Mouse (Mus musculus) kidney, adult 18-20 months (tissue): ENCODE measurements around the gene Gpr45.
"Not testable (repeated sequence)": the region's sequence is repeated elsewhere in the genome, so short reads cannot be mapped to it uniquely, and the experiment has no call there.

Source experiments
- DNase-seq: peaks from one replicate; pipeline ENCODE4 v3.0.0; 2021

The Gpr45 gene

GRCm38 (mm10) chr1:42952734-42953481 is at the start of gene Gpr45:
Gene Gpr45 (plus strand): TSS chr1:42952872.
- no peak for DNase-seq

DNA sequence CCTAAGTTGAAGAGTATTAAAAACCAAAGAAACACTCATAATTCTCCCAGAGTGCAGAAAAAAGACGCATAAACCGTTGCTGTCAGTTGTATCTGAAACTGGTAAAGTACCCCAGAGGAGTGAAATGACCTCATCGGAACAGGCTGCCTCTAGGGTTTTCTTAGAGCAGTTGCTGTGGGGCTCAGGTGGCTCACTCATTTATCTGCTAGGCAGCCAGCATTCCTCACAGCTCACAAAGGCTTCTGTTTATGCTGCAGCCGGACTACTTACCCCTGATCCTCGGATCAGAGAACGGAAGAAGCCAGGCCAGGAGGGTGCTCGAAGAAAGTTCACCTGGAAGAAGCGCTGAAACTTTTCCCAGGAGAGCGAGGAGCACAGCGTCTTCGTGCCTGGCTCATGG is 47.5 kb upstream of the Gpr45 start:
- no peak for DNase-seq

DNA sequence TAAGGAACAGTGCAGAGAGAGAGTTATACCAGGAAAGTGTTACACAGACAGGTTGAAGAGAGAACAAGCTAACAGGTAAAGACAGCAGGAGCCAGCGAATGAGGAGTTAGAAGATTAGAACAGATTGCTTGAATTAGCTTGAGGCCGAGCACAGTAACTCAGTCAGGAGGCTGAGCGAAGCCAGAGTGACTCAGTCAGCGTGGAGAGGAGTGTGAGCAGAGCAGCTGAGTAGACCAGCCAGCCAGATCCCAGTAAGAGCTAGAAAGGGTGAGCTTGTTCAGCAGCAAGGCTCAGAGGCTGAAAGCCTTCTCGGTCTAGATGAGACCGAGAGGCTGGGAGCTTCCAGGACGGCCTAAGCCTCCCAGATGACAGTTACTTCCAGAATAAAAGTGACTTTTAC is 46.0 kb upstream of the Gpr45 start:
- no peak for DNase-seq

- no peak for DNase-seq
These were observed 45.5 kb upstream of the Gpr45 start for GRCm38 (mm10) chr1:42907153-42907552.

- no peak for DNase-seq
These were observed 37.6 kb upstream of the Gpr45 start for GRCm38 (mm10) chr1:42915062-42915461.

DNA sequence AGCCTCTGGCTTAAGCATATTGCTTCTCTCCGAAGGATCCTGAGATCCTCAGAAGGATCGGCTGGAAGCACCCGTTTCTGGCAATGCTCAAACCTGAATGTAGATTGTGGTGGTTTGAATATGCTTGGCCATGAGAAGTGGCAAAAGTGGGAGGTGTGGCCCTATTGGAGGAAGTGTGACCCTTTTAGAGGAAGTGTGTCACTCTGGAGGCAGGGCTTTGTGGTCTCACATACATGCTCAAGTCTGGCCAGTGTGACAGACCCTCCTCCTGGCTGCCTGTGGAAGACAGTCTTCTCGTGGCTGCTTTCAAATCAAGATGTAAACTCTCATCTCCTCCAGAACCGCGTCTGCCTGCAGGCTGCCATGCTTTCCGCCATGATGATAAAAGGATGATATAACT is 36.0 kb upstream of the Gpr45 start:
- DNase-seq: no peak

- DNase-seq: no peak
These were observed 34.8 kb upstream of the Gpr45 start for GRCm38 (mm10) chr1:42917908-42918307.

GRCm38 (mm10) chr1:42923924-42924323 is 28.7 kb upstream of the Gpr45 start:
- DNase-seq: no peak

DNA sequence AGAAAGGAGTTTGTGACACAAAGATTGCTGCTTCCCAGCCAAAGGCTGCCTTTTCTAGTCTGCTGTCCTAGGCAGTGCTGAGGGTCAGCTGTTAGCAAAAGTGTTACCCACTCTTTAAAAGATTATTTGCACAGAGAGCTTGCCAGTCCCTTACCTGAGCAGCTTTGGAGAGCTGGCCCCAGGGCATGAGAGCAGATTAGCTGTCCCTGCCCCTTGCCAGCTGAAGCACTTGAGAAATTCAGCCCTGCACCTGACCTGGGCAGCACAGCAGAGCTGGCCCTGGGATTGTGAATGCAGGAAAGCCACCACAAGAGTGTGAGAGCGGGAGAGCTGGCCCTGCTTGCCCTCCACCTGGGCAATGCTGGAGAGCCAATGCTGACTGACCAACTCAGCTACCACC is 19.1 kb upstream of the Gpr45 start:
- DNase-seq: no peak

GRCm38 (mm10) chr1:42948486-42948885 is 4.2 kb upstream of the Gpr45 start:
- DNase-seq: no peak

DNA sequence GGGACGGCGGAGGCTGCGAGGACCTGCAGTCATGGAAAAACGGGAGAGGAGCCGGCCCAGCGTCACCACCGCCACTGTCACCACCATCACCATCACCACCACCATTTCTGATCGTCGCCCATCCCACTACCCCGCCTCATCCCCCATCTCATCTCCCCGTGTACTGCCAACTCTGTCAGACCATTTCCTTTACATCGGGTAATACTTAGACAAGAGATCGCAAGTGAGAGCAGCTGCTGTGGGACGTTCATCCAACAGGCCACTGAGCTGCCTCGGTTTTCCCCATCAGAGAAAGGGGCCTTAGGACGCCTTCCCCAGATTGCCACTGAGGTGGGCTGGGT is 780 bp downstream of the Gpr45 start:
- DNase-seq: no peak

DNA sequence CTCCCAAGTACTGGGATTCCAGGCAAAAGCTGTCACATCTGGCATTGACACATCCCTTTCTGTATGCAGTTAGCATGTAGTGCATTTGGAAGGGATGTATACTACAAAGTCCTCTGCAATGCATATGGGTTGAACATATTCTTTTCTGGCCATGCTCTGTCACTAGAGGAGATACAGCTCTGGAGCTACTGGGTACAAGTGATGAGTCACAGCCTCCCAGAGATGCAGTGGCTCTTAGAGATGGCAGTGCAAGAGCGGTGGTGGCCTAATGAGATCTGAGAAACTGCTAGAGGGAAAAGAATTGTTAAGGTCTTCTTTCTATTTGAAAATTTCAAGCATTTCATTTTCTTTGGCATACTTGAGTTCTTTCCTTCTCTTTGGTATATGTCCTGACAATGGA is 4.2 kb downstream of the Gpr45 start:
- DNase-seq: no peak

DNA sequence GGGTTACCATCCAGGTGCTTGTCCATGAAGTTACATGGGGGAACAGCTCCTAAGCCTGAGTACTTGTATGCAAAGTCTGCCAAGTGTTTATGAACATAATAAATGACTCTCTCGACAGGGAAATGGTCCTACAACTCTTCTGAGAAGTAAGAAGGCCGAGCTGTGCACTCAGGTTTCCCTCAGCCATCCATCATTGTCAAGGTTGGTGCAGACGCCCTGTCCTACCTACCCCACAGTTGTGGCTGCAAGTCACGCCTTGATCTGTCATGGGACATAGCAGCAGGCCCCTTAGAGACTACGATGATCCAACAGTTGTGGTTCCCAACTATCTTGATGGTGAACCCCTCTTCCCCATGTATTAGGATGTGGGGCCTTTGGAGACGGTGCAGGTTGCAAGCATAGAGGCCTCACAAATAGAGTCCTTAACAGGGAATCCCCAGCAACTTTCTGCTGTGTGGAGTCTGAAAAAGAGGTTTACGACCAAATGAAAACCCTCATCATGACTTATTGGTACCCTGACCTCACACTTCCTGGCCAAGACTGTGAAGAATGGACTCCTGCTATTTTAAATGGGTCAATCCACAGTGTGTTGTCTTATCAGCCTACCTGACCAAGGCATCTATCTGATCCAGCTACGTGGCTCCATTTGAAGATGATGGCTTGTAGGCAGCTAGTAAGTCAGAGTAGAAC is 30.6 kb downstream of the Gpr45 start:
- no peak for DNase-seq

GRCm38 (mm10) chr1:42984119-42984518 is 31.4 kb downstream of the Gpr45 start:
- no peak for DNase-seq

DNA sequence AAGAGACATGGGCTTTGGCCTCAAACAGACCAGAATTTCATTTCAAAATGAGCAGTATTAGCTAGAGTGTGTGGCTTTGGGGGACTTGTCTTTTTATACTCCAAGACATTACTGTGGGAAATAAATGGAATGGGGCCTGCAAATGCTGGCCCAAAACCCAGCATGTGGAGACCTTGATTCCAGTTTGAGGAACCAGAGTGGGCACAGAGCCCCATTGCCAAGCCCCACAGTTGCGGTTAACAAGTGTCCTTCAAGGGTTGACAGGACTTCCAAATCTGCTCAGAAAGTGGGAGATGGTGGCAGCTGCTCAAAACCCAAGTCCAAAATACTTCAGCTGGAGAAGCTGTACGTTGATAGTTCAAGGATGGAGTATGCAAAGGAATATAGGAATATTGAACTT is 36.3 kb downstream of the Gpr45 start:
- DNase-seq: no peak

DNA sequence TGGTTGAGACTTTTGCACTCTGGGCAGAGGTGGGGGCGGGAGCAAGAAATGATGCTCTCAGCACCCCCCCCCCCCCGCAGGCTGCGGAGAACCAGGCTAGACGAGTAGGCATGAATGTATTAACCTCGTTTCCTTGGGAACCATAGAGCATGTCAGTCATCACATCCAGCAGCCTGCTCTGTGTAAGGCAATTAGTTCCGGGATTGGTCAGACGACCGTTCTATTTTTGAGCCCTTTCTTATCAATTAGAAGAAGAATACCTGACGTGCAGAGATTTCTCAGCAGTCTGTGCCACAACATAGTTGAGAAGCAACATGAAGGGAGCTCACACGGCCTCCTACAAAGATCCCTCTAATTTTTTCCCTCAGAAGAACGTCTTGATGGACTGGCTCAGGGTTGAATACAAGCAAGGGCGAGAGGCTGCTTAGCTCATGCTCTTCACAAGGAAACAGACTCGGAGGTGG is 53.4 kb downstream of the Gpr45 start:
- no peak for DNase-seq

GRCm38 (mm10) chr1:43006524-43006923 is 53.9 kb downstream of the Gpr45 start:
- DNase-seq: no peak

- DNase-seq: no peak
These were observed 57.8 kb downstream of the Gpr45 start for GRCm38 (mm10) chr1:43010461-43010860.

GRCm38 (mm10) chr1:43015153-43015685 is 62.5 kb downstream of the Gpr45 start:
- not testable (repeated sequence) for DNase-seq

- DNase-seq: no peak
These were observed 83.3 kb downstream of the Gpr45 start for GRCm38 (mm10) chr1:43036014-43036413.

GRCm38 (mm10) chr1:43042271-43042670 is 89.6 kb downstream of the Gpr45 start:
- DNase-seq: no peak

- DNase-seq: no peak
These were observed 92.7 kb downstream of the Gpr45 start for GRCm38 (mm10) chr1:43045204-43045982.

DNA sequence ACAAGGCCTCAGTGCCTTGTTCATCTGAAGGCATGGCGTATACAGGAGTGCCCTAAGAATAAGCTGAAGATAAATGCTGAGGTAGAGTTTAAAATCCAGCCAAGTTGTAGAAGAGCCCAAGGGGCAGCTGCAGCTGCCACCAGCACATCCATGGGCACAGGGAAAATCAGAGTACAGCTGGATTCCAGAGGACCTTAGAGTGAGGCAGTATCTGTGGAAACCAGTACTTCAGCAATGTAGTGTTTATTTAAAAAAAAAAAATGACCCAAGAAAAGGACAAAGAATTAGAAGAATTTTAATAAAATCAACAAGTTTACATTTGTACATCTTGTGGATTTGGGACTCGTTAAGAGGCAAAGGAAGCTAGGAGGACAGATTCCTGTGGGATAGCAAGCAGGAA is 94.3 kb downstream of the Gpr45 start:
- DNase-seq: no peak

GRCm38 (mm10) chr1:43047811-43048210 is 95.1 kb downstream of the Gpr45 start:
- no peak for DNase-seq
